Comparison of ENCODE assay signal across 11 mouse cellular contexts in the genomic region with DNA sequence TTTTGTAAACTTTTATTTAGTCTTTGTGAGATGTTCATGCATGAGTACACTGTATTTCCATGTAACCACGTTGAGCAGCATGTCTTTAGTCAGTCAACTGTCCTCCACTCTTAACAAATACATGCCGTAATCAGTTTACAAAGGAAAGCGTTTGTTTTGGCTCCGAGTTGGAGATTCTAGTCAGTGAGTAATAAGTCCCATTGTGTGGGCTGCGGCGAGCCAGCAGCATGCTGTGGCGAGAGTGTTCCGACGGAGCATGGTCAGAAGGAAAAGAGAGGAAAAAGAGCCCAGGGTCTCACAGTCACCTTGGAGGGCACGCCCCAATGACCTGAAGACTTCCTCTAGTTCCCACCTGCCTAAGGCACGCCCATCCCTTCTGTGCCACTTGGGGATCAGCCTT.
DNase-seq lines count a peak whose midpoint lies in the region; ATAC-seq and TF ChIP-seq lines count a peak whose summit lies in the region.
"Had no signal": no experiment of that assay in that cellular context is flagged by ENCODE, and none has a peak within 500 bp of the region (broad histone marks: within the 10 kb centered on the region; RNA-seq: fewer than 3 reads in every experiment).

No protein-coding gene starts in this region.

- 33% methylated on average over 11 of the region's 11 CpGs for WGBS in hindbrain, postnatal 0 days
- WGBS in hindbrain, embryonic 11.5 days, result 66% methylated on average over 11 of the region's 11 CpGs
- WGBS in neural tube, embryonic 15.5 days, result 50% methylated on average over 11 of the region's 11 CpGs

- no peak for TF ChIP-seq CTCF in hindbrain, postnatal 0 days (IDR thresholded peaks at IDR 0.05; ENCODE audit: low read depth)
- TF ChIP-seq CTCF in C2C12 (IDR thresholded peaks at IDR 0.05; ENCODE audit: control insufficient read depth, insufficient read depth, insufficient read length), result no peak
- TF ChIP-seq CTCF in Patski (IDR thresholded peaks at IDR 0.05), result no peak

- DNase-seq in hindbrain, postnatal 0 days (ENCODE audit: low spot score), result no peak
- no peak for DNase-seq in hindbrain, embryonic 11.5 days (ENCODE audit: low spot score)
- DNase-seq in Patski (ENCODE audit: low read depth, low spot score), result peak; percentile 68
- DNase-seq in lung, postnatal 25 days (ENCODE audit: low spot score), result peak; percentile 43
- DNase-seq in cerebellum, postnatal 14 days, result no peak
- DNase-seq: adrenal gland, postnatal 14 days; cerebellum, postnatal 10 days; liver, embryonic 13.5 days had no signal

- CTCF ChIA-PET in Patski (lab: Charles Lee), result interaction anchor here (1.9 kb wide), 1 partner anchor 13 kb away, joined by 4 read pairs; no protein-coding TSS in a partner anchor

- 0 out of 2 replicates have a peak, but pooled peaks have one; percentile 45 for ATAC-seq in hindbrain, postnatal 0 days
- ATAC-seq in hindbrain, embryonic 11.5 days (ENCODE audit: low FRiP score), result no peak
- peak; percentile 86 for ATAC-seq in Patski
- ATAC-seq in neural tube, embryonic 15.5 days (ENCODE audit: low FRiP score), result no peak

- no peaks in the 10 kb centered on the region for H3K27me3 ChIP-seq in hindbrain, postnatal 0 days (ENCODE audit: insufficient read depth, low read length)
- no peaks in the 10 kb centered on the region for H3K27me3 ChIP-seq in hindbrain, embryonic 11.5 days (ENCODE audit: control insufficient read depth, insufficient read depth, low read length)
- H3K27me3 ChIP-seq in C2C12 (ENCODE audit: control insufficient read depth, insufficient read depth, insufficient read length) (no peaks in the 10 kb centered on the region), Patski (no peaks in the 10 kb centered on the region)
- H3K27me3 ChIP-seq in neural tube, embryonic 15.5 days (replicated peaks), result no peaks in the 10 kb centered on the region
- H3K27me3 ChIP-seq: kidney, embryonic 15.5 days; liver, embryonic 13.5 days had no signal

- peaks cover 5% of the 10 kb centered on the region for H3K79me2 ChIP-seq in C2C12 (ENCODE audit: control insufficient read depth, insufficient read depth)

- no peak overlapping the region for H3K27ac ChIP-seq in hindbrain, postnatal 0 days
- H3K27ac ChIP-seq in hindbrain, embryonic 11.5 days (ENCODE audit: low read depth, low read length), result no peak overlapping the region
- H3K27ac ChIP-seq in neural tube, embryonic 15.5 days (replicated peaks), result no peak overlapping the region
- H3K27ac ChIP-seq: kidney, embryonic 15.5 days; liver, embryonic 13.5 days had no signal

- H3K79me3 ChIP-seq in C2C12 (ENCODE audit: low read depth), result peaks cover 3% of the 10 kb centered on the region

- POLR2A ChIA-PET in Patski (lab: Charles Lee), result no interaction called here

- no peak overlapping the region for H3K4me2 ChIP-seq in hindbrain, postnatal 0 days (ENCODE audit: low read depth, low read length)
- no peak overlapping the region for H3K4me2 ChIP-seq in hindbrain, embryonic 11.5 days (replicated peaks; ENCODE audit: low read depth, low read length)
- no peak overlapping the region for H3K4me2 ChIP-seq in neural tube, embryonic 15.5 days
- H3K4me2 ChIP-seq: kidney, embryonic 15.5 days; liver, embryonic 13.5 days had no signal

- in situ Hi-C loops in Patski (cut with MboI; ENCODE audit: low pct_unique_long_range_greater_than_20kb), result no loop called here

- no peaks in the 10 kb centered on the region for H3K4me1 ChIP-seq in hindbrain, postnatal 0 days (ENCODE audit: insufficient read depth, low read length)
- H3K4me1 ChIP-seq in hindbrain, embryonic 11.5 days (replicated peaks; ENCODE audit: control insufficient read depth, insufficient read depth, low read length), result no peaks in the 10 kb centered on the region
- H3K4me1 ChIP-seq in neural tube, embryonic 15.5 days, result no peaks in the 10 kb centered on the region
- H3K4me1 ChIP-seq: liver, embryonic 13.5 days had no signal

- no peaks in the 10 kb centered on the region for H3K9me3 ChIP-seq in hindbrain, postnatal 0 days (ENCODE audit: low read length)
- no peaks in the 10 kb centered on the region for H3K9me3 ChIP-seq in hindbrain, embryonic 11.5 days (ENCODE audit: control insufficient read depth, low read length)
- no peaks in the 10 kb centered on the region for H3K9me3 ChIP-seq in neural tube, embryonic 15.5 days (replicated peaks)
- H3K9me3 ChIP-seq: kidney, embryonic 15.5 days; liver, embryonic 13.5 days had no signal

- H3K4me3 ChIP-seq in hindbrain, postnatal 0 days (ENCODE audit: low read length), result no peak overlapping the region
- H3K4me3 ChIP-seq in hindbrain, embryonic 11.5 days (ENCODE audit: low read depth, low read length), result no peak overlapping the region
- H3K4me3 ChIP-seq in C2C12 (ENCODE audit: insufficient read depth, poor library complexity, severe bottlenecking), result no peak overlapping the region
- H3K4me3 ChIP-seq in neural tube, embryonic 15.5 days (replicated peaks), result no peak overlapping the region
- H3K4me3 ChIP-seq: kidney, embryonic 15.5 days; liver, embryonic 13.5 days had no signal

- peak overlapping the region; percentile 52 for H3ac ChIP-seq in C2C12 (ENCODE audit: control insufficient read depth, insufficient read length, low read depth)

- H3K9ac ChIP-seq in hindbrain, postnatal 0 days (replicated peaks; ENCODE audit: low read length), result no peak overlapping the region
- H3K9ac ChIP-seq in hindbrain, embryonic 11.5 days (ENCODE audit: low read depth, low read length), result no peak overlapping the region
- H3K9ac ChIP-seq in neural tube, embryonic 15.5 days (replicated peaks), result no peak overlapping the region
- H3K9ac ChIP-seq: kidney, embryonic 15.5 days; liver, embryonic 13.5 days had no signal

- 0 out of 2 replicates have a peak, but pooled peaks cover 6% of the 10 kb centered on the region for H3K36me3 ChIP-seq in hindbrain, postnatal 0 days (ENCODE audit: insufficient read depth, low read length)
- H3K36me3 ChIP-seq in hindbrain, embryonic 11.5 days (ENCODE audit: control insufficient read depth, insufficient read depth, low read length), result no peaks in the 10 kb centered on the region
- peaks cover 29% of the 10 kb centered on the region for H3K36me3 ChIP-seq in C2C12 (ENCODE audit: control insufficient read depth, insufficient read depth)
- peaks cover 3% of the 10 kb centered on the region; the same call in 1 of the 2 replicates for H3K36me3 ChIP-seq in neural tube, embryonic 15.5 days
- H3K36me3 ChIP-seq: liver, embryonic 13.5 days had no signal

TF ChIP-seq in C2C12, 6 proteins besides CTCF, POLR2A, EP300 and RAD21:
- TF ChIP-seq CEBPB (IDR thresholded peaks at IDR 0.05; ENCODE audit: low read depth), result no peak
- TF ChIP-seq MAX (IDR thresholded peaks at IDR 0.05), result peak; percentile 32
- TF ChIP-seq MYOD1 (IDR thresholded peaks at IDR 0.05; ENCODE audit: control insufficient read depth, insufficient read length, low read depth), result no peak
TF ChIP-seq in C2C12: peak in this region for 1.

Comparison
In these comparisons a context has a peak if more than half of its experiments do, and no peak if none do; other contexts are left out.
1. ATAC-seq: peak in hindbrain, postnatal 0 days (single experiment) and Patski (single experiment); none in hindbrain, embryonic 11.5 days (single experiment) and neural tube, embryonic 15.5 days (single experiment).
2. DNase-seq: peak in Patski (single experiment) and lung, postnatal 25 days (single experiment); none in hindbrain, postnatal 0 days (single experiment), hindbrain, embryonic 11.5 days (single experiment) and cerebellum, postnatal 14 days (0 of 2).